Mouse (Mus musculus): ENCODE measurements around the gene Mageb5. TPM values are rescaled to one million over a fixed set of nuclear protein-coding genes. Genes with fewer than 3 reads are reported as not detected.

Mageb5 gene
- polyA plus RNA-seq (2012; ENCODE audit: low replicate concordance): not detected in 2 replicates

GRCm38 (mm10) chrX:91782918-91783317 lies at the start of gene Mageb5:
Mageb5 (minus strand) TSS chrX:91783018.

Other genes starting within 250 kb of the Mageb5 start
- gene 1700084M14Rik, start 207.1 kb downstream of the Mageb5 start, polyA plus RNA-seq (2012; ENCODE audit: low replicate concordance): not detected in 2 replicates
- not detected in 2 replicates for gene Gm14781, start 150.8 kb downstream of the Mageb5 start, polyA plus RNA-seq (2012; ENCODE audit: low replicate concordance)
- not detected in 2 replicates for gene Mageb1, start 233.3 kb upstream of the Mageb5 start, polyA plus RNA-seq (2012; ENCODE audit: low replicate concordance)

Data from hematopoietic multipotent progenitor cell, adult 10-12 weeks (in vitro differentiated cells).